Mouse (Mus musculus) ES-Bruce4 (cell line): Measurements from ENCODE around the gene Ptgis.

Source experiments
- CTCF ChIP-seq: IDR thresholded peaks from one replicate; pipeline ENCODE4 v1.8.1; 2011; ENCODE audit warnings: low read depth, low read length
- EP300 ChIP-seq: IDR thresholded peaks from 2 replicates; pipeline ENCODE4 v1.6.1; 2011; ENCODE audit warnings: low read depth, low read length; ENCODE audit not compliant: insufficient read depth
- POLR2A ChIP-seq: IDR thresholded peaks from one replicate; pipeline ENCODE4 v1.8.1; 2011; ENCODE audit warnings: low read length; ENCODE audit not compliant: insufficient read depth

DNA sequence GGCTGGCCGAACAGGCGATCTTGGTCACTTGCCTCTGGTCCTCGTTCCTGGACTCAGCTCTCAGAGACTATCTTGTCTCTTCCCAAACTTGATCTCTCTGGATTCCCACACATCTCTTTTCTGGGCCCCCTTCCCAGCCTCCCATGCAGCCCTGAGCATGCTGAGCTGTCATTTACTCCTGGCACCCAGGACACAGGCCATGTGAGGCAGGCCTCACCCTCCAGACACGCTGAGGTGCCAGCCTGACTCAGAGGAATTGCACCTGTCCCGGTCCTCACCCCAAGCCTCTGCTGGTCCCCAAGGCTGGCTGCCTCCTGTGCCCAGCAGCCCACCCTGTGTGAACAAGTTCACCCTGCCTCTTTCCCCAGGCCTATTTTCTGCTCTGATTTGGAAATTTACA lies 53.3 kb downstream of the Ptgis start:
- TF ChIP-seq POLR2A: no peak
- no peak for TF ChIP-seq CTCF
- TF ChIP-seq EP300: no peak
